Comparison of ENCODE assay signal across 8 mouse cellular contexts in the genomic region with DNA sequence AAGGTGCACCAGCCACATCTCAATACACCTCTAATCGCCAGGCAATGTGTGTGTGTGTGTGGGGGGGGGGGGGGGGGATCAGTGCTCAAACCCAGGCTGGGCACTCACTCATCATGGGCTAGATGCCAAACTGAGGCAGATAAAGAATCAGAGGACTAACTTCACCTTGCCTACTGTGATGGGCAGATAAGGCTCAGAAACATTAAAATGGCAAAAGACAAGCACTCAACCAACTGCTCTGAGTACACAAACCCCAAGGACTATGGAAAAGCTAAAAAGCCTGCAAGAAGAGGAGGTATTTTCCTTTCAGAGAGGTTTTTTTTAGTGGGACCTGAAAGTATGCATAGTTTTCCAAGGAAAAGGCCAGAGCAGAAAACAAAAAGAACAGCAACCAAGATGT. TPM values are rescaled to one million over a fixed set of nuclear protein-coding genes. Genes with fewer than 3 reads are reported as not detected.
DNase-seq lines count a peak whose midpoint lies in the region; ATAC-seq and TF ChIP-seq lines count a peak whose summit lies in the region.

No protein-coding gene starts in this region.

- no peaks in the 10 kb centered on the region for H3K36me3 ChIP-seq in kidney, embryonic 16.5 days (ENCODE audit: insufficient read depth, low read length)
- no peaks in the 10 kb centered on the region for H3K36me3 ChIP-seq in hindbrain, embryonic 14.5 days (replicated peaks; ENCODE audit: control insufficient read depth, insufficient read depth)
- H3K36me3 ChIP-seq in midbrain, embryonic 14.5 days (ENCODE audit: control insufficient read depth, insufficient read depth, low read length), result no peaks in the 10 kb centered on the region

- H3K4me2 ChIP-seq in kidney, embryonic 16.5 days (replicated peaks; ENCODE audit: low read depth, low read length), result peak overlapping the region; percentile 85
- peak overlapping the region; percentile 92 for H3K4me2 ChIP-seq in hindbrain, embryonic 14.5 days (replicated peaks)
- H3K4me2 ChIP-seq in midbrain, embryonic 14.5 days (ENCODE audit: low read length), result peak overlapping the region; percentile 86

- H3K4me1 ChIP-seq in kidney, embryonic 16.5 days (ENCODE audit: insufficient read depth, low read length), result peaks cover 20% of the 10 kb centered on the region
- peaks cover 3% of the 10 kb centered on the region; the same call in 1 of the 2 replicates for H3K4me1 ChIP-seq in cortical plate, adult 2 months (ENCODE audit: control insufficient read depth, insufficient read depth, low read length)
- peaks cover 20% of the 10 kb centered on the region for H3K4me1 ChIP-seq in hindbrain, embryonic 14.5 days (replicated peaks; ENCODE audit: control insufficient read depth, insufficient read depth, low read length)
- peaks cover 18% of the 10 kb centered on the region for H3K4me1 ChIP-seq in midbrain, embryonic 14.5 days (ENCODE audit: control insufficient read depth, insufficient read depth, low read length)

- no peak for TF ChIP-seq POLR2A in cortical plate, adult 2 months (IDR thresholded peaks at IDR 0.05; ENCODE audit: extremely low read depth, insufficient read depth, low read length)

- TF ChIP-seq CTCF in cortical plate, adult 2 months (IDR thresholded peaks at IDR 0.05; ENCODE audit: extremely low read depth, insufficient read depth, low read length), result no peak

- H3K9me3 ChIP-seq in kidney, embryonic 16.5 days (ENCODE audit: low read length), result no peaks in the 10 kb centered on the region
- no peaks in the 10 kb centered on the region for H3K9me3 ChIP-seq in hindbrain, embryonic 14.5 days (ENCODE audit: control insufficient read depth, low read length)
- H3K9me3 ChIP-seq in midbrain, embryonic 14.5 days (ENCODE audit: control insufficient read depth, low read length), result no peaks in the 10 kb centered on the region

- peak overlapping the region; percentile 97 for H3K4me3 ChIP-seq in kidney, embryonic 16.5 days (ENCODE audit: low read length)
- peak overlapping the region; percentile 81 for H3K4me3 ChIP-seq in cortical plate, adult 2 months (ENCODE audit: insufficient read depth, low read length)
- peak overlapping the region; percentile 86 for H3K4me3 ChIP-seq in hindbrain, embryonic 14.5 days (replicated peaks; ENCODE audit: low read length)
- peak overlapping the region; percentile 96 for H3K4me3 ChIP-seq in midbrain, embryonic 14.5 days (replicated peaks; ENCODE audit: low read depth, low read length)

- no peaks in the 10 kb centered on the region for H3K27me3 ChIP-seq in kidney, embryonic 16.5 days (ENCODE audit: insufficient read depth, low read length)
- no peaks in the 10 kb centered on the region for H3K27me3 ChIP-seq in hindbrain, embryonic 14.5 days (ENCODE audit: control insufficient read depth, insufficient read depth, low read length)
- H3K27me3 ChIP-seq in midbrain, embryonic 14.5 days (ENCODE audit: control insufficient read depth, insufficient read depth, low read length), result no peaks in the 10 kb centered on the region

- no peak for ATAC-seq in kidney, embryonic 16.5 days (ENCODE audit: low FRiP score, low TSS enrichment)
- no peak for ATAC-seq in hindbrain, embryonic 14.5 days (ENCODE audit: low FRiP score)
- no peak for ATAC-seq in midbrain, embryonic 14.5 days (ENCODE audit: low FRiP score, low TSS enrichment)

- no peak for DNase-seq in kidney, postnatal 25 days
- DNase-seq in hindbrain, embryonic 14.5 days (ENCODE audit: low spot score), result no peak
- no peak for DNase-seq in midbrain, embryonic 14.5 days
- DNase-seq in thymus, adult 18-20 months, result no peak
- DNase-seq in thymus, postnatal 10 days (ENCODE audit: low spot score in 2 of 2), result no peak
- DNase-seq in spleen, adult 12 weeks (ENCODE audit: low spot score), result no peak

- WGBS in kidney, embryonic 16.5 days, result 29% methylated on average over 1 of the region's 1 CpGs
- 33% methylated on average over 1 of the region's 1 CpGs for WGBS in hindbrain, embryonic 14.5 days
- WGBS in midbrain, embryonic 14.5 days, result 9% methylated on average over 1 of the region's 1 CpGs

- H3K27ac ChIP-seq in kidney, embryonic 16.5 days (ENCODE audit: low read length), result peak overlapping the region; percentile 18; the same call in 1 of the 2 replicates
- no peak overlapping the region for H3K27ac ChIP-seq in cortical plate, adult 2 months (ENCODE audit: insufficient read depth, low read length)
- H3K27ac ChIP-seq in hindbrain, embryonic 14.5 days, result 0 out of 2 replicates have a peak overlapping the region, but pooled peaks have one; percentile 78
- H3K27ac ChIP-seq in midbrain, embryonic 14.5 days (replicated peaks; ENCODE audit: low read depth, low read length), result no peak overlapping the region

- H3K9ac ChIP-seq in kidney, embryonic 16.5 days (replicated peaks; ENCODE audit: low read length), result peak overlapping the region; percentile 96
- peak overlapping the region; percentile 97 for H3K9ac ChIP-seq in hindbrain, embryonic 14.5 days
- peak overlapping the region; percentile 94; the same call in 1 of the 2 replicates for H3K9ac ChIP-seq in midbrain, embryonic 14.5 days (replicated peaks; ENCODE audit: low read length)

RNA-seq across cellular contexts. Expression of a gene that starts 1.4 kb away (rescaled TPM):
- 48.3 and 54.3 TPM in 2 replicates for polyA plus RNA-seq in kidney, embryonic 16.5 days (2015; fragmentation: Nextera tagmentation; extraction: Ambion mirVana)
- 140 and 149 TPM in 2 replicates for polyA plus RNA-seq in cortical plate, adult 2 months (2012; rRNA removed)
- 63.9 and 69.3 TPM in 2 replicates for polyA plus RNA-seq in hindbrain, embryonic 14.5 days (2014; fragmentation: Nextera tagmentation; extraction: Ambion mirVana)
- 64.2 and 65.1 TPM in 2 replicates for polyA plus RNA-seq in midbrain, embryonic 14.5 days (2014; fragmentation: Nextera tagmentation; extraction: Ambion mirVana)

Comparison
In these comparisons a context has a peak if more than half of its experiments do, and no peak if none do; other contexts are left out.
1. H3K27ac ChIP-seq: peak in kidney, embryonic 16.5 days (single experiment) and hindbrain, embryonic 14.5 days (single experiment); none in cortical plate, adult 2 months (single experiment) and midbrain, embryonic 14.5 days (single experiment).
2. Peak in every context shown above with its lines, with median percentiles within 50 percentile points of each other: H3K4me2 ChIP-seq, H3K4me3 ChIP-seq and H3K9ac ChIP-seq.